Mouse (Mus musculus): ENCODE measurements around the gene Xylt1.
A peak's percentile ranks its signal among the peaks of the same experiment; 100 is the strongest.

The Xylt1 gene

GRCm38 (mm10) chr7:117559051-117559450, 178.3 kb downstream of the Xylt1 start:
- no peak for DNase-seq (ENCODE audit: low read depth, low spot score)

GRCm38 (mm10) chr7:117563939-117564499, 183.2 kb downstream of the Xylt1 start:
- DNase-seq (ENCODE audit: low read depth, low spot score): peak; percentile 61

DNA sequence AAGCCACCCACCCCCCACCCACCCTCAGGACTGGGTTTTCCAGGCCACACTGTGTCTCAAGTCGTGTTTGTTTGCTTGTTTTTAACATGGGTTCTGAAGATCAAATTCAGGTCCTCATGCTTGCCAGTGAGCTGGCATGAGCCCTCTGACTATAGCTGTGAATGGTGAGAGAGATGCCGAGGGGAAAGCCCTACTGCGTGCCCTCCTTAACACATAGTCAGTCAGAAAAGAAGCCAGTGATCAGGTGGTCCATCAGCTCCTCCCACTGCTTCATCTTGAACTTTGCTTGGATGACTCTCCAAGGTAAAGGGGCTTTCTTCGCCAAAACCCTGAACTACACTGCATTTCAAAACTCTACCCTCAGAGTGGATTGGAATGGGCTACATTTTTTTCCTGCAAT, 183.8 kb downstream of the Xylt1 start:
- DNase-seq (ENCODE audit: low read depth, low spot score): no peak

GRCm38 (mm10) chr7:117566115-117566514, 185.3 kb downstream of the Xylt1 start:
- no peak for DNase-seq (ENCODE audit: low read depth, low spot score)

- DNase-seq (ENCODE audit: low read depth, low spot score): no peak
Observed at GRCm38 (mm10) chr7:117566833-117567232, 186.1 kb downstream of the Xylt1 start.

DNA sequence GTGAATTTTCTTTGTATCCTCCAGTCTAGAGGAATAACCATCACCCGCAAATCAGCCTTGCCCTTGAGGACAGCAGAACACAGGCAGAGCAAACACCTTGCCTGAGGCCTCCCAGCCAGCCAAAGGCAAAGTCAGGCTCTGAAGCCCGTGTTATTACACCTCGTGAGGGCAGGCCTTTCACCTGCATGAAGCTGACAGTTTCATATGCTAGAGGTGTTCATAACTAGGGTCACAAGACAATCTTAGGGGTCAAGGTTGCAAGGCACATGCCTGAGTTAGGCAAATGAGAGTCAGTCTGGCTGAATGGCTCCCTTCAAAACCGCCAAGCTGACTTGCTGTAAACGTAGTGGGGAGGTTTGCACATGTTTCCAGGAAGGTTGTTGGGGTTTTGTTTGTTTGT, 186.5 kb downstream of the Xylt1 start:
- DNase-seq (ENCODE audit: low read depth, low spot score): no peak

DNA sequence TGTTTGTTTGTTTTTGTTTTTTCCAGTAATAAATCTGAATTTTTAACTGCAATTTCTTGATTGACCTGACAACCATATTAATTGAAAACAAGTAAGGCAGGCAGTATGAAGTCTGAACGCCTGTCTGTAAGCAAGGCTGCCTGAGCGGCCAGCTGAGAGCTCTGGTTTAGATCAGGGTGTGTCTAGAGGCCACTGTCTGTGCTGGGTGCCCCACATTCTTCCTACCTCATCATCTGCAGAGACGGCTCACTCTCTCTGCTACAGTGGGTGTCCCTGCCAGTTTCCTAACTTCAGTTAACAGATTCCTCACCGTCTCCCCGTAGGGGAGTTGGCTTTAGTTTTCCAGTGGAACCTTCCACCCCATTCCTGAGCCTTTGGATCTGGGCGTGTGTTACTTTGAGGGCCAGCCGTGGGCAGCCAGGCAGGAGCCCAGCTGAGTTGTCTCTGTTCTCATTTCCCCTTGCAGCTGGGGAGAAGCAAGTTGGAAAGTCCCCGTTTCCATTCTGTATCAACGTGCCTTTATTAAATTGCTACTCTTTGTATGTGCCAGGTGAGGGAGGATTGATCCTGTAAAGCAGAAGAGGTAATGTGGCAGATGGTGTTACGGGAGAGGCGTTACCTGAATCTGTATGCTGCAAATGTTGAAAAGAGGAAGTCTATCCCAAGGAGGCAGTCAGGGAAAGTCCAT, 187.0 kb downstream of the Xylt1 start:
- DNase-seq (ENCODE audit: low read depth, low spot score): no peak

GRCm38 (mm10) chr7:117571131-117571530, 190.4 kb downstream of the Xylt1 start:
- DNase-seq (ENCODE audit: low read depth, low spot score): no peak

GRCm38 (mm10) chr7:117571713-117572112, 190.9 kb downstream of the Xylt1 start:
- DNase-seq (ENCODE audit: low read depth, low spot score): no peak

DNA sequence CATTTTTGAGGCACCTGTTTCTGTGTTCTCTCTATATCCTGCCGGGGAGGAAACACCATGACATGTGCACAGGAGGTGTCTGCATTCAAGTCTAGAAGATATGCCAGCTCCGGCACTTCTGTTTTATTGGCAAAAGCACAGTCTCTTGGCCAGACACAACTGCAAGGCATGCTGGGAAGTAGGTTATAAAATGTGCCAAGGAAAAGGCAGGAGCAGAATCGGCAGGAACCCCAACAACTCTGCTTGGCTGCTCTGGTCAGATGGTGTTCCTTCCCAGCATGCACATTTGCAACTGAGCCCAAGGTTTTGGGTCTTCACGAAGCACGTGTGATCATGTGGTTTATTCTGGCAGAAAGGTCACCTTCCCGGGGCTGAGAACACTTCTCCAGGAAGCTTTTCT, 192.4 kb downstream of the Xylt1 start:
- no peak for DNase-seq (ENCODE audit: low read depth, low spot score)

- DNase-seq (ENCODE audit: low read depth, low spot score): no peak
Observed at GRCm38 (mm10) chr7:117575417-117575816, 194.6 kb downstream of the Xylt1 start.

- no peak for DNase-seq (ENCODE audit: low read depth, low spot score)
Observed at GRCm38 (mm10) chr7:117577035-117577434, 196.3 kb downstream of the Xylt1 start.

DNA sequence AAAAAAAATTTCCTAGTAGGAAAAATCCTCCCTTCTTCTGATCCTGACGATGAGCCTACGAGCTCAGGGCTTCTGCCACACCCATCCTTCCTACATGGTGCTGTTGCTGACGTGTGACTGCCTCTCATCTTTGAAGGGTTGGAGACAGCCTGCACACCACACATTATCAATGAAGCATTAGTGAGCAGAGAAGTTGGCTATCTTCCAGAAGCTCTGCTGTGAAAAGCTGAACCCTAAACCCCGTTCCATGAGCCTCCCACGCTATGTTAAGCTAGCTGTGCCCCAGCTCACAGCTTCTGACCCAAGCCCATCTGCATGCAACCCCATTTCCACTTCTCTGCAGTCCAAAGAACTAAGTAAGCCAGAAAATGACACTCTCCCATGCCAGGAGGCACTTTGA, 204.4 kb downstream of the Xylt1 start:
- no peak for DNase-seq (ENCODE audit: low read depth, low spot score)

DNA sequence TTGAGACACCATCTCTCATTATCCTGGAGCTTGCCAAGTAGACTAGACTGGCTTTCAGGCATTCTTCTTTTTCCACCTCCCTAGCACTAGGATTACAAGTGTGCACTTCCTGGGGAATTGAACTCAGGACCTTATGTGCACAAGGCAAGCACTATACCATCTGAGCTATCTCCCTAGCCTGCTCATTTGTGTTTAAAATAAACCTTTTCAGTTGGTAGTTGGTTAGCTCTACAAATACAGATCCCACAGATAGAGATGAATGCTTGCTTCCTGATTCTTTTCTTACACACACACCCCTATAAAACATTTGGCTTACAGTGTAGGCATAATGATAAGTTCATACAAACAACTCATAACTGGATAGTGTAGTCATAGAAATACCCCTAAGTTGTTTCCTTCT, 206.0 kb downstream of the Xylt1 start:
- no peak for DNase-seq (ENCODE audit: low read depth, low spot score)

DNA sequence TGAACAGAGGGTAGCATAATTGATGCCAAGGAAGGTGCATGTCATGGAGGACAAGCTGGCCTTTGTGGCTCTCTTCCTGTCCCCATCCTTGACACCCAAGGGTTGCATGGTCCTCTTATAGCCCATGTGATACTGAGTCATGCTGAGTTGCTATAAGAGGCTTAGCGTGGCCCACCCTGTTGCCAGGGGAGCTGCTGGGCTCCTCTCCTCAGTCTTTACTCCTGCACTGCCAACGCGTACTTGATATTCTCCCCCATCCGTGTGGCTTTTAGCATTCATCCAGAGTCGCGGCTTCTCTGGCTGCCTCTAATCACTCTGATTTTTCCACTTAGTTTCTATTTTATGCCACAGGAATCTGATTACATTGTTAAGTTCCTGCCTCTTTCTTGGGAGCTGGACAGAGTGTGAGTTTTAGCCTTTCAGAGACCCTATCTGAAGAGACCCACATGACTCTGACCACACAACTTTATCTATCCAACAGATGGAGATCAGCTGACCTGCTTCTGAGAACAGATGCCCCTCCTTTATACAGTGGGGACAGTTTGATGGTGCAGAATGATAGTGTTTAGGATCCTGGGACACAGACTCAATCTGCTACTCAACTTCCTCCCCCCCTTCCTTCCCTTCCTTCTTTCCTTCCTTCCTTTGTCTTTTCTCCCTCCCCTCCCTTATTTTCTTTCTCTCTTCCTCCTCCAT, 206.6 kb downstream of the Xylt1 start:
- no peak for DNase-seq (ENCODE audit: low read depth, low spot score)

DNA sequence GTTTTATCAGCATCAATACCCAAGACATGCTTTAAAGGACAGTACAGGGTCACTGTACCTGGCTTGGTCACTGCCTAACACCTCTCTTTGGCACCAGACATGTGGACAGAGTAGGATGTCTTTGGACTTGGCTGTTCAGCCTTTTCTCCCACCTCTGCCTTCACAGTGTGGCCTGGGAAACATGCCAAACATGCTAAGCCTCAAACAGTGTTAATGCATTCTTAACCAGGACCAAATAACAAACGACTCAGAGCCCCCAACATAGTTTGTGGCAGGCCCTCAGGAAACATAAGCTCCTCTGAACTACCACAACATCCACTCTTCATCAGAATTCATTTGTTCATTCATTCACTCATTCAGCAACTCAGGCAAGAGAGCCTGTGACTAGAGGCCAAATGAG, 207.6 kb downstream of the Xylt1 start:
- no peak for DNase-seq (ENCODE audit: low read depth, low spot score)

- no peak for DNase-seq (ENCODE audit: low read depth, low spot score)
Observed at GRCm38 (mm10) chr7:117589359-117589758, 208.6 kb downstream of the Xylt1 start.

GRCm38 (mm10) chr7:117589820-117590219, 209.0 kb downstream of the Xylt1 start:
- no peak for DNase-seq (ENCODE audit: low read depth, low spot score)

GRCm38 (mm10) chr7:117594191-117594590, 213.4 kb downstream of the Xylt1 start:
- no peak for DNase-seq (ENCODE audit: low read depth, low spot score)

DNA sequence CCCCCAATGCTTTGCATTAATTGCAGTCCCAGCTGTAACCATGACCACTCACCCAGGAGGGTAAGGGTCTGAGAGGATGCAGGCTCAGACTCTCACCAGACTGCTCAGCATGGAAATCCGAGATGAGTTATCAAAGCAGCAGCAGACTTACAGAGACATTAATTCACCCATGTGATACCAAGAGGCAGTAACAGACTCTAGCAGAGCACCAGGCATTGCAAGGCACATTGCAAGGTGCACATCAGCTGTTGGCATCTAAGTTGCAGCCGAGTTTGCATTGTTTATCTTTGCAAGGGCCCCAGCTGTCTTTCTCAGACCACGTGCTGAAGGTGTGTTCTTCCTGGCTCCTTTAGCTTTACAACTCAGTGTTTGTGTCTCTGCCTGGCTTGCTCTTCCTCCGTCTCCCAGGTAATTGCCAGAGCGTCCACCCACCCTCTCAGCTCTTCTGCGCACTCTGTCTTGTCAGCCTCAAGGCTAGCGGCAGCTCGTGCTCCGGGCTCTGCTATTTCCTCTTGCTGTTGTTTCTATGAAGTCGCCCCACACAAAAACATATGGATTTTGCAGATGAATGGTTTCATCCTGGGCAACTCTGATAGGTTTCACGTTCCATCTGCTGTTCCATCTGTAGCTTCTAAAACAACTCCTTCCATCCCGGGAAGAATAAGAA, 214.4 kb downstream of the Xylt1 start:
- DNase-seq (ENCODE audit: low read depth, low spot score): no peak

- no peak for DNase-seq (ENCODE audit: low read depth, low spot score)
Observed at GRCm38 (mm10) chr7:117600443-117600842, 219.7 kb downstream of the Xylt1 start.

GRCm38 (mm10) chr7:117610439-117610838, 229.7 kb downstream of the Xylt1 start:
- DNase-seq (ENCODE audit: low read depth, low spot score): peak; percentile 30

All from mesoderm, embryonic 11.5 days (tissue).